Mouse (Mus musculus) hindbrain, embryonic 11.5 days (tissue): ENCODE measurements around the gene 4930470P17Rik. TPM values are rescaled to one million over a fixed set of nuclear protein-coding genes. Genes with fewer than 3 reads are reported as not detected.

Experiments used
- ATAC-seq: fragments of 200-750 bp; cut with Nextera tagmentation; 2 replicates; pipeline ENCODE4 v1.8.0; 2017; ENCODE audit warnings: mild to moderate bottlenecking, moderate TSS enrichment, moderate library complexity; ENCODE audit not compliant: low FRiP score
- DNase-seq: peaks from one replicate; pipeline ENCODE4 v3.0.0-alpha.2; 2015; ENCODE audit warnings: low spot score
- H3K27ac ChIP-seq: fragments of 300-500 bp; sonication (generic); 2 replicates; pipeline ENCODE4 v1.5.1; 2014; ENCODE audit warnings: mild to moderate bottlenecking, low read depth, low read length
- H3K27me3 ChIP-seq: fragments of 300-500 bp; sonication (generic); 2 replicates; pipeline ENCODE4 v1.6.1; 2014; ENCODE audit warnings: mild to moderate bottlenecking, low read length, moderate library complexity, mixed read lengths; ENCODE audit not compliant: control insufficient read depth, insufficient read depth
- H3K36me3 ChIP-seq: fragments of 300-500 bp; sonication (generic); 2 replicates; pipeline ENCODE4 v1.6.1; 2014; ENCODE audit warnings: mild to moderate bottlenecking, low read length, moderate library complexity, mixed read lengths; ENCODE audit not compliant: control insufficient read depth, insufficient read depth
- H3K4me1 ChIP-seq: fragments of 300-500 bp; sonication (generic); replicated peaks from 2 replicates; pipeline ENCODE4 v1.6.1; 2014; ENCODE audit warnings: low read length, mixed read lengths; ENCODE audit not compliant: control insufficient read depth, insufficient read depth
- H3K4me2 ChIP-seq: fragments of 300-500 bp; sonication (generic); replicated peaks from 2 replicates; pipeline ENCODE4 v1.6.1; 2014; ENCODE audit warnings: mild to moderate bottlenecking, low read depth, low read length
- H3K4me3 ChIP-seq: fragments of 300-500 bp; sonication (generic); 2 replicates; pipeline ENCODE4 v1.5.1; 2014; ENCODE audit warnings: low read depth, low read length
- H3K9ac ChIP-seq: fragments of 300-500 bp; sonication (generic); 2 replicates; pipeline ENCODE4 v1.6.1; 2014; ENCODE audit warnings: low read depth, low read length
- H3K9me3 ChIP-seq: fragments of 300-500 bp; sonication (generic); 2 replicates; pipeline ENCODE4 v1.6.1; 2016; ENCODE audit warnings: low read length; ENCODE audit not compliant: control insufficient read depth
- WGBS: fragments of 180-500 bp; shearing (Covaris S2); extraction: QIAGEN DNeasy Blood & Tissue Kit; methylation state at CpG from one replicate; pipeline ENCODE4 v1.1.7; 2014; 5-methylcytosine and 5-hydroxymethylcytosine counted together
- polyA plus RNA-seq: library from polyadenylated mRNA; unstranded; fragments of >200 nt; fragmentation: Nextera tagmentation; extraction: Ambion mirVana; gene quantifications from 2 replicates; pipeline ENCODE4 v1.2.1, GENCODE M21; 2014

4930470P17Rik gene
- polyA plus RNA-seq = not detected in 2 replicates

GRCm38 (mm10) chr2:170601917-170602316, at the start of gene 4930470P17Rik:
4930470P17Rik (minus strand) TSS chr2:170602017.
- 67% methylated on average over 9 of the region's 9 CpGs for WGBS
- Histone ChIP-seq H3K27ac (no peak within 1 kb of the TSS), H3K4me1 (no peaks in the 10 kb centered on the region), H3K4me3 (no peak within 1 kb of the TSS), H3K27me3 (no peaks in the 10 kb centered on the region), H3K4me2 (no peak within 1 kb of the TSS), H3K9ac (no peak within 1 kb of the TSS), H3K36me3 (no peaks in the 10 kb centered on the region), H3K9me3 (no peaks in the 10 kb centered on the region)
- ATAC-seq (no peak), DNase-seq (no peak)

GRCm38 (mm10) chr2:170651483-170651882, 49.7 kb upstream of the 4930470P17Rik start:
- Histone ChIP-seq H3K27me3 (no peaks in the 10 kb centered on the region), H3K36me3 (no peaks in the 10 kb centered on the region), H3K9ac (no peak overlapping the region), H3K27ac (no peak overlapping the region), H3K9me3 (no peaks in the 10 kb centered on the region), H3K4me2 (no peak overlapping the region), H3K4me1 (no peaks in the 10 kb centered on the region), H3K4me3 (no peak overlapping the region)
- DNase-seq (no peak), ATAC-seq (no peak)
- 88% methylated on average over 1 of the region's 1 CpGs for WGBS

DNA sequence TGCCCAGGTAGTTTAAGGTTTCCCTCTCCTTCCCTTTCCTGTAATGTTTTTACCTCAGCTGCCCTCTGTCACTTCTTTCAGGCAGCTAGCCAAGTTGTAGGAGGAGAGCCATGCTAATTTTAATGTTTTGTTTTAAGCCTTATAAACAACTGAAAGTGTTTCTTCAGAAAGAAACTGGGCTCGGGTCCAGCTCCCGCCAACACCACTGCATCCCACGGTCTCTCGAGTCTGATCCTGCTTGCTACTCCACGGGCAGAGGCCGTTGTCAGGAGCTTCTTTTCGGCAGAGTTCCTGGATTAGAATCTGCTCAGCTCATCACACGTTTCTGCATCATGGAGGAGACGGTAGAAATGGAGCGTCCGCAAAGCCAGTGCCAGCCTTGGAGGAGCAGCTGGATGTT, 46.7 kb upstream of the 4930470P17Rik start:
- no peak overlapping the region for H3K4me3 ChIP-seq
- no peaks in the 10 kb centered on the region for H3K27me3 ChIP-seq
- no peak overlapping the region for H3K9ac ChIP-seq
- ATAC-seq (no peak), DNase-seq (no peak)
- H3K27ac ChIP-seq = no peak overlapping the region
- no peaks in the 10 kb centered on the region for H3K9me3 ChIP-seq
- whole genome bisulfite sequencing = 91% methylated on average over 11 of the region's 11 CpGs
- H3K36me3 ChIP-seq = no peaks in the 10 kb centered on the region
- no peaks in the 10 kb centered on the region for H3K4me1 ChIP-seq
- H3K4me2 ChIP-seq = no peak overlapping the region

GRCm38 (mm10) chr2:170646201-170646600, 44.4 kb upstream of the 4930470P17Rik start:
- Histone ChIP-seq H3K36me3 (no peaks in the 10 kb centered on the region), H3K9ac (no peak overlapping the region), H3K27me3 (no peaks in the 10 kb centered on the region), H3K4me2 (no peak overlapping the region), H3K27ac (no peak overlapping the region), H3K4me1 (no peaks in the 10 kb centered on the region), H3K4me3 (no peak overlapping the region), H3K9me3 (no peaks in the 10 kb centered on the region)
- 94% methylated on average over 6 of the region's 6 CpGs for WGBS
- no peak for ATAC-seq
- no peak for DNase-seq

- Histone ChIP-seq H3K27me3 (no peaks in the 10 kb centered on the region), H3K27ac (0 out of 2 replicates have a peak overlapping the region, but pooled peaks have one; percentile 6), H3K36me3 (no peaks in the 10 kb centered on the region), H3K4me2 (no peak overlapping the region), H3K4me3 (no peak overlapping the region), H3K4me1 (no peaks in the 10 kb centered on the region), H3K9ac (no peak overlapping the region), H3K9me3 (no peaks in the 10 kb centered on the region)
- 32% methylated on average over 4 of the region's 4 CpGs for WGBS
- ATAC-seq (peak; percentile 75; the same call in 1 of the 2 replicates), DNase-seq (no peak)
These were observed 40.6 kb upstream of the 4930470P17Rik start for GRCm38 (mm10) chr2:170642338-170642806.

DNA sequence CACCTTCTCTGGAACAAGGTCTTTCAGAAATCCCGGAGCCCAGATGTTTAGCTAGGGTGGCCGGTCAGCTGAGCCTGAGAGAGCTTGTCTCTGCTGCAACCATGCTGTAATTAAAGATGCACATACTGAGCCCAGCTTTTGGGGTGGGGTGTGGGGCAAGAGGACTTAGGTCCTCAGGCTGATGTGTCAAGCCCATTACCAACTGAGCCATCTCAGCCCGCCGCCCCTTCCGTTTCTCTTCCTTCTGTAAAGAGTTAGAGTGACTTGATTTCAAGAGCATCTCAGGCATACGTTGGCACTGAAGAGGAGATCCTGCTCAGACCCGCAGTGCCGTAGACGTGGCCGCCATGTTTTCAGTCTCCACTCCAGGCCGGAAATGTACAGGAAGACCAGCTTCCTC, 38.5 kb upstream of the 4930470P17Rik start:
- Histone ChIP-seq H3K9ac (no peak overlapping the region), H3K27me3 (no peaks in the 10 kb centered on the region), H3K27ac (no peak overlapping the region), H3K36me3 (no peaks in the 10 kb centered on the region), H3K4me3 (no peak overlapping the region), H3K4me1 (no peaks in the 10 kb centered on the region), H3K9me3 (no peaks in the 10 kb centered on the region), H3K4me2 (no peak overlapping the region)
- ATAC-seq = no peak
- WGBS = 85% methylated on average over 11 of the region's 11 CpGs
- no peak for DNase-seq

DNA sequence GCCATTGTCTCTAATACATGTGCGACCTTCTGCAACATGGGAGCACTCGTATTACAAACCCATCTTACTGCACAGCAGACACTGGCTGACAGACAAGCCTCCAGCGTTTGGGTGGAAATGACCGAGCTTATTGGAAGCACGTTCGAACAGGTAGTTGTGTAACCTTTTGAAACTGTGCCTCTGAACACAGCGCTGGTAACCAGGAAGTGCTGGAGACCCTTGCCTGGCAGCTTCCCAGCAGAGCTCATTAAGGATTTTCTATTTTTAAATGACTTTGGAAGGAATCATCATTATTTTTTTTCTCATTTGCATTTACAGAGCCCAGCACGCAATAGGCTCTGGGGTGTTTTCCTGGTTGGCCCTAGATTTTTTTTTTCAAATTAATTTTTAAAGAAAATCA, 36.9 kb upstream of the 4930470P17Rik start:
- Histone ChIP-seq H3K4me3 (no peak overlapping the region), H3K9ac (no peak overlapping the region), H3K4me1 (no peaks in the 10 kb centered on the region), H3K4me2 (no peak overlapping the region), H3K27ac (no peak overlapping the region), H3K36me3 (no peaks in the 10 kb centered on the region), H3K27me3 (no peaks in the 10 kb centered on the region), H3K9me3 (no peaks in the 10 kb centered on the region)
- ATAC-seq (no peak), DNase-seq (no peak)
- WGBS = 65% methylated on average over 8 of the region's 8 CpGs

- H3K27ac ChIP-seq = no peak overlapping the region
- no peak overlapping the region for H3K4me3 ChIP-seq
- DNase-seq (no peak), ATAC-seq (peak; percentile 35; the same call in 1 of the 2 replicates)
- H3K9ac ChIP-seq = no peak overlapping the region
- H3K27me3 ChIP-seq = no peaks in the 10 kb centered on the region
- WGBS = 94% methylated on average over 2 of the region's 2 CpGs
- no peaks in the 10 kb centered on the region for H3K36me3 ChIP-seq
- no peak overlapping the region for H3K4me2 ChIP-seq
- no peaks in the 10 kb centered on the region for H3K4me1 ChIP-seq
- peaks cover 3% of the 10 kb centered on the region; the same call in 1 of the 2 replicates for H3K9me3 ChIP-seq
These were observed 31.3 kb upstream of the 4930470P17Rik start for GRCm38 (mm10) chr2:170632998-170633622.

DNA sequence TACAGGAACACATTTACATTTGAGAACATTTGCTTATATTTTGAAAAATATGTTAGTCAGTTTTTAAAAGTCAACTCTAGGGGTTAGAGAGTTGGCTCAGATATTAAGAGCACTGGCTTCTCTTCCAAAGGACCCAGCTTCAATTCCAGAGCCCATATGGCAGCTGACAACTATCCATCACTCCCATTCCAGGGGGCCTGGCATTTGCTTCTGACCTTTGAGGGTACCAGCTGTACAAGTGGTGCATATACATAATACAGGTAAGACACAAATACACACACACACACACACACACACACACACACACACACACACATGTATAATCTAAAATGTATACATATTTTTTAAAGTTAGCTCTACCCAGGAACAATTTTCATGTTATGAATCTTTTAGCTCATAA, 30.6 kb upstream of the 4930470P17Rik start:
- H3K27me3 ChIP-seq = no peaks in the 10 kb centered on the region
- H3K4me2 ChIP-seq = no peak overlapping the region
- peaks cover 3% of the 10 kb centered on the region; the same call in 1 of the 2 replicates for H3K9me3 ChIP-seq
- no peak overlapping the region for H3K9ac ChIP-seq
- no peak overlapping the region for H3K4me3 ChIP-seq
- no peaks in the 10 kb centered on the region for H3K4me1 ChIP-seq
- DNase-seq = no peak
- no peak overlapping the region for H3K27ac ChIP-seq
- no peaks in the 10 kb centered on the region for H3K36me3 ChIP-seq
- ATAC-seq = no peak
